Mouse (Mus musculus) forebrain, embryonic 12.5 days (tissue): ENCODE data around the gene Slc6a3. TPM values are rescaled to one million over a fixed set of nuclear protein-coding genes. Genes with fewer than 3 reads are reported as not detected.

ENCODE experiments used
- ATAC-seq: fragments of 200-750 bp; cut with Nextera tagmentation; 2 replicates; pipeline ENCODE4 v1.8.0; 2017; ENCODE audit warnings: moderate TSS enrichment; ENCODE audit not compliant: low FRiP score
- H3K27ac ChIP-seq: fragments of 300-500 bp; sonication (generic); 2 replicates; pipeline ENCODE4 v1.5.1; 2016; ENCODE audit warnings: mild to moderate bottlenecking
- H3K27me3 ChIP-seq: fragments of 300-500 bp; sonication (generic); 2 replicates; pipeline ENCODE4 v1.6.1; 2016; ENCODE audit warnings: mild to moderate bottlenecking
- H3K36me3 ChIP-seq: fragments of 300-500 bp; sonication (generic); replicated peaks from 2 replicates; pipeline ENCODE4 v1.6.1; 2016; ENCODE audit warnings: mild to moderate bottlenecking
- H3K4me1 ChIP-seq: fragments of 300-500 bp; sonication (generic); 2 replicates; pipeline ENCODE4 v1.6.1; 2016
- H3K4me2 ChIP-seq: fragments of 300-500 bp; sonication (generic); 2 replicates; pipeline ENCODE4 v1.6.1; 2016; ENCODE audit warnings: mild to moderate bottlenecking, moderate library complexity
- H3K4me3 ChIP-seq: fragments of 300-500 bp; sonication (generic); replicated peaks from 2 replicates; pipeline ENCODE4 v1.5.1; 2016; ENCODE audit warnings: mild to moderate bottlenecking
- H3K9ac ChIP-seq: fragments of 300-500 bp; sonication (generic); 2 replicates; pipeline ENCODE4 v1.6.1; 2016; ENCODE audit warnings: mild to moderate bottlenecking
- H3K9me3 ChIP-seq: fragments of 300-500 bp; sonication (generic); 2 replicates; pipeline ENCODE4 v1.6.1; 2016
- WGBS: fragments of 180-500 bp; shearing (Covaris S2); methylation state at CpG from one replicate; pipeline ENCODE4 v1.1.7; 2016; 5-methylcytosine and 5-hydroxymethylcytosine counted together
- polyA plus RNA-seq: library from polyadenylated mRNA; unstranded; fragments of >200 nt; fragmentation: Nextera tagmentation; extraction: Ambion mirVana; gene quantifications from 2 replicates; pipeline ENCODE4 v1.2.1, GENCODE M21; 2016

Slc6a3 gene
- polyA plus RNA-seq, 1 experiment from 2014 or later: 0.15 TPM

DNA sequence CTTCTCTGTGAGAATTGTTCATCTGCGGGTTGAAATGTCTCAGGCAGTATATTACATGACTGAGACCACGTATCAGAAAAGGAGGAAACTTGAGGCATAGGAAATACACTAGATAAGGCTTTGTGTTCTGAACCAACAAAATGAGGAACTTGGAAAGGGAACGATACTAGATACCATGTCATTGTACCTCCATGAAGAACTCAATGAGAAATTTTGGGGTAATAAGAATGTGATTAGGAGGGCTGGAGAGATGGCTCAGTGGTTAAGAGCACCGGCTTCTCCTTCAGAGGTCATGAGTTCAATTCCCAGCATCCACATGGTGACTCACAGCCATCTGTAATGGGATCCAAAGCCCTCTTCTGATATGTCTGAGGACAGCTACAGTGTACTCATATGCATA lies 63.7 kb downstream of the Slc6a3 start:
- H3K36me3 ChIP-seq: no peaks in the 10 kb centered on the region
- H3K27me3 ChIP-seq: no peaks in the 10 kb centered on the region
- H3K27ac ChIP-seq: no peak overlapping the region
- 88% methylated on average over 4 of the region's 4 CpGs for WGBS
- peaks cover 15% of the 10 kb centered on the region for H3K4me1 ChIP-seq
- no peaks in the 10 kb centered on the region for H3K9me3 ChIP-seq
- no peak for ATAC-seq
- H3K4me2 ChIP-seq: no peak overlapping the region
- no peak overlapping the region for H3K9ac ChIP-seq
- no peak overlapping the region for H3K4me3 ChIP-seq

GRCm38 (mm10) chr13:73603046-73603445 lies 66.5 kb downstream of the Slc6a3 start:
- Histone ChIP-seq H3K36me3 (peaks cover 21% of the 10 kb centered on the region), H3K4me1 (peaks cover 21% of the 10 kb centered on the region), H3K27ac (no peak overlapping the region), H3K4me3 (peak overlapping the region; percentile 93), H3K27me3 (no peaks in the 10 kb centered on the region), H3K9ac (peak overlapping the region; percentile 85), H3K9me3 (no peaks in the 10 kb centered on the region), H3K4me2 (peak overlapping the region; percentile 94)
- ATAC-seq: peak; percentile 12; the same call in 1 of the 2 replicates
- WGBS: 58% methylated on average over 4 of the region's 4 CpGs

- under 1% methylated on average over 53 of the region's 53 CpGs for WGBS
- H3K9ac ChIP-seq: peak within 1 kb of the TSS; percentile 85
- H3K9me3 ChIP-seq: no peaks in the 10 kb centered on the region
- H3K27ac ChIP-seq: peak within 1 kb of the TSS; percentile 66
- peaks cover 27% of the 10 kb centered on the region for H3K36me3 ChIP-seq
- peaks cover 21% of the 10 kb centered on the region for H3K4me1 ChIP-seq
- peak within 1 kb of the TSS; percentile 93 for H3K4me3 ChIP-seq
- no peaks in the 10 kb centered on the region for H3K27me3 ChIP-seq
- H3K4me2 ChIP-seq: peak within 1 kb of the TSS; percentile 94
- peak; percentile 98 for ATAC-seq
These were observed 67.1 kb downstream of the Slc6a3 start, which contains the start of gene Clptm1l for GRCm38 (mm10) chr13:73603522-73604155. Gene Clptm1l, plus strand, starts transcription at chr13:73604006.

DNA sequence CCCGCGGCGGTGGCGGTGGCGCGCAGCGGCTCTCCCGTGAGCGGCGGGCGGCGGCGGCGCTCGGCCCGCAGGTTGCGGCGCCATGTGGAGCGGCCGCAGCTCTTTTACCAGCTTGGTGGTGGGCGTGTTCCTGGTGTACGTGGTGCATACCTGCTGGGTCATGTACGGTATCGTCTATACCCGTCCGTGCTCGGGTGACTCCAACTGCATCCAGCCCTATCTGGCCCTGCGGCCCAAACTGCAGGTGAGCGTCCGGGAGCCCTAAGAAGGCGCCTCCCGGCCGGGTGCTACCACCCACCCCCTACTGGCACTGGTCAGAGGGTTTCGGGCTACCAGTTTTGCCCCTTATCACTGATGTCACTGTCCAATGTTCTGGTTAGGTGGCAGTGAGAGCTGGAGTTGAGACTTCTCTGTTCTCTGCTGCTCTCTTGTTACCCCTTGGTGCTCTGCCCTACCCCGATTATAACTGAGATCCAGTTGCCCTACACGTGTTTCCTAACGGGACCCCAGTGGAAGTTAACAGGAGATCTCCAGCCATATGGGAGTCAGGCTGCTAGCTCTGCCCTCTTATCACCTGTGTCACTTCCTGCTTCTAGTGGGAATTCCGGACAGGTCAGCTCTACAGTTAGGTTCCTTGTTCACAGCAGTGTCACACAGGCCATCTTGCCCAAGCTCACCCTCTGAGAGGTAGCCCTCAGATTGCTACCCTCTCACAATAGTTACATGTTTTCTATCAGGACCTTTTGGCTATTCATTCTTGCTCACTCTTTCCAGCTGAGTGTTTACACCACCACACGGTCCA lies 67.8 kb downstream of the Slc6a3 start:
- H3K9ac ChIP-seq: peak overlapping the region; percentile 85
- 5% methylated on average over 36 of the region's 39 CpGs for WGBS
- H3K36me3 ChIP-seq: peaks cover 34% of the 10 kb centered on the region
- peak; percentile 86 for ATAC-seq
- H3K9me3 ChIP-seq: no peaks in the 10 kb centered on the region
- H3K27ac ChIP-seq: peak overlapping the region; percentile 66
- peak overlapping the region; percentile 93 for H3K4me3 ChIP-seq
- peaks cover 21% of the 10 kb centered on the region for H3K4me1 ChIP-seq
- H3K27me3 ChIP-seq: no peaks in the 10 kb centered on the region
- H3K4me2 ChIP-seq: peak overlapping the region; percentile 94

DNA sequence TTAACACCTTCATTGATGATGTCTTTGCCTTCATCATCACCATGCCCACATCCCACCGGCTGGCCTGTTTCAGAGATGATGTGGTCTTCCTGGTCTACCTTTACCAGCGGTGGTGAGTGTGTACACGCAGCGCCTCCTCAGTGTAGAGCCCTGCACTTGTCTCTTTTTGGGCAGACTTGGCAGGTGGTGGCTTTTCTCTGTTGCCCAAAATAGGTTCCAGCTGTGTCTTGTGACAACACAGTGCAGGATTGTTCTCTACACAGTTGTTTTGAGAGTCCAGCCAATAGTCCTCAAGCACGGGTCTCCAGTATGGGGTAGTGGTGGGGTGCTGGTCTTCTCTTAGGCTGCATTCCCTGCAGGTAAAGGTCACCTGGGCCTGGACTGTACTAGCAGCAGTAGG lies 81.9 kb downstream of the Slc6a3 start:
- no peaks in the 10 kb centered on the region for H3K9me3 ChIP-seq
- H3K9ac ChIP-seq: no peak overlapping the region
- peaks cover 78% of the 10 kb centered on the region for H3K36me3 ChIP-seq
- no peak overlapping the region for H3K27ac ChIP-seq
- ATAC-seq: no peak
- H3K4me2 ChIP-seq: no peak overlapping the region
- H3K27me3 ChIP-seq: no peaks in the 10 kb centered on the region
- WGBS: 92% methylated on average over 5 of the region's 5 CpGs
- H3K4me1 ChIP-seq: no peaks in the 10 kb centered on the region
- no peak overlapping the region for H3K4me3 ChIP-seq

DNA sequence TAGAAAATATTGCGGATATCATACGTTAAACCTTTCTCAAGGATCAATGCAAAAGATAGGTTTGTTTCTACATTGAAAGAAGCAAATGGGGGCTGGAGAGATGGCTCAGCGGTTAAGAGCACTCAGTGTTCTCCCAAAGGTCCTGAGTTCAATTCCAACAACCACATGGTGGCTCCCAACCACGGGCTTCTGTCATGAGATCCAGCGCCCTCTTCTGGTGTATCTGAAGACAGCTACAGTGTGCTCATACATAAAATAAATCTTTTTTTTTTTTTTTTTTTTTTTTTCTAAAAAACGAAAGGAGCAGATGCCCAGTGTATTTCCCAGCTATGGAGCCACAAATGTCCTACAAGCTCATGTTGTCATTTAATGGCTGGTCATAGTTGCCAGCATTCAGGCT lies 84.1 kb downstream of the Slc6a3 start:
- no peak overlapping the region for H3K9ac ChIP-seq
- H3K36me3 ChIP-seq: peaks cover 55% of the 10 kb centered on the region
- no peaks in the 10 kb centered on the region for H3K4me1 ChIP-seq
- no peaks in the 10 kb centered on the region for H3K9me3 ChIP-seq
- no peak for ATAC-seq
- WGBS: 81% methylated on average over 6 of the region's 6 CpGs
- no peak overlapping the region for H3K4me2 ChIP-seq
- H3K27me3 ChIP-seq: no peaks in the 10 kb centered on the region
- no peak overlapping the region for H3K4me3 ChIP-seq
- no peak overlapping the region for H3K27ac ChIP-seq

- H3K27me3 ChIP-seq: 0 out of 2 replicates have a peak, but pooled peaks cover 3% of the 10 kb centered on the region
- WGBS: 39% methylated on average over 6 of the region's 6 CpGs
- peaks cover 3% of the 10 kb centered on the region; the same call in 1 of the 2 replicates for H3K36me3 ChIP-seq
- H3K9ac ChIP-seq: peak overlapping the region; percentile 72; the same call in 1 of the 2 replicates
- H3K9me3 ChIP-seq: no peaks in the 10 kb centered on the region
- peaks cover 29% of the 10 kb centered on the region for H3K4me1 ChIP-seq
- peak overlapping the region; percentile 85 for H3K4me2 ChIP-seq
- no peak; the same call in 1 of the 2 replicates for ATAC-seq
- H3K4me3 ChIP-seq: peak overlapping the region; percentile 58
- no peak overlapping the region for H3K27ac ChIP-seq
These were observed 89.8 kb downstream of the Slc6a3 start for GRCm38 (mm10) chr13:73626410-73626744.

- Histone ChIP-seq H3K4me1 (peaks cover 29% of the 10 kb centered on the region), H3K9me3 (no peaks in the 10 kb centered on the region), H3K27me3 (0 out of 2 replicates have a peak, but pooled peaks cover 3% of the 10 kb centered on the region), H3K36me3 (no peaks in the 10 kb centered on the region), H3K9ac (peak within 1 kb of the TSS; percentile 72), H3K27ac (no peak within 1 kb of the TSS), H3K4me3 (peak within 1 kb of the TSS; percentile 58), H3K4me2 (peak within 1 kb of the TSS; percentile 85)
- WGBS: 10% methylated on average over 47 of the region's 47 CpGs
- ATAC-seq: peak; percentile 84
These were observed 90.4 kb downstream of the Slc6a3 start, which contains the start of gene Tert for GRCm38 (mm10) chr13:73626745-73627549. Gene Tert, plus strand, starts transcription at chr13:73626911.

Other genes starting within 250 kb of the Slc6a3 start
- gene Mrpl36, start 208.2 kb upstream of the Slc6a3 start, polyA plus RNA-seq: 110 and 115 TPM in 2 replicates
- gene Ndufs6, start 208.2 kb upstream of the Slc6a3 start, polyA plus RNA-seq: 302 and 309 TPM in 2 replicates
- 65.9 and 67.0 TPM in 2 replicates for gene Lpcat1, start 69.5 kb upstream of the Slc6a3 start, polyA plus RNA-seq
- 103 and 108 TPM in 2 replicates for gene Clptm1l, start 67.3 kb downstream of the Slc6a3 start, polyA plus RNA-seq
- 6.9 and 8.0 TPM in 2 replicates for gene Tert, start 90.2 kb downstream of the Slc6a3 start, polyA plus RNA-seq
- not detected in 2 replicates for gene Slc6a18, start 141.3 kb downstream of the Slc6a3 start, polyA plus RNA-seq
- 0.06 and 0.22 TPM in 2 replicates for gene Slc6a19, start 168.1 kb downstream of the Slc6a3 start, polyA plus RNA-seq
- gene Slc12a7, start 196.3 kb downstream of the Slc6a3 start, polyA plus RNA-seq: 40.6 and 48.9 TPM in 2 replicates